Mouse (Mus musculus): ENCODE results near the gene Mpdu1. TPM values are rescaled to one million over a fixed set of nuclear protein-coding genes. Genes with fewer than 3 reads are reported as not detected.
A peak's percentile ranks its signal among the peaks of the same experiment; 100 is the strongest.

Mpdu1 gene
- polyA plus RNA-seq, 1 experiment from 2014 or later = 69.9 TPM

MicroRNA genes within 50 kb of the gene (microRNA counts, 519-probe panel; counts per million panel counts)
- microRNA mmu-miR-1934 = 35.7 counts per million
- 2,457 counts per million, percentile 60 among the panel's probes with 10 or more counts for microRNA mmu-miR-467f

Small RNAs within 50 kb of the gene (microRNA-seq; reads per million reads assigned to microRNA genes)
- 4.3 reads per million, percentile 12 among the genes with 10 or more reads in this experiment for gene Mir1934
- gene Mir467f = not detected

Other genes starting within 250 kb of the Mpdu1 start
- gene Kdm6b, start 249.0 kb downstream of the Mpdu1 start, polyA plus RNA-seq (2015; fragmentation: Nextera tagmentation; extraction: Ambion mirVana) = 17.6 and 18.8 TPM in 2 replicates
- 0.93 and 1.0 TPM in 2 replicates for gene Dnah2, start 113.5 kb downstream of the Mpdu1 start, polyA plus RNA-seq (2015; fragmentation: Nextera tagmentation; extraction: Ambion mirVana)
- 6.3 and 6.8 TPM in 2 replicates for gene Efnb3, start 102.4 kb downstream of the Mpdu1 start, polyA plus RNA-seq (2015; fragmentation: Nextera tagmentation; extraction: Ambion mirVana)
- gene Wrap53, start 82.4 kb downstream of the Mpdu1 start, polyA plus RNA-seq (2015; fragmentation: Nextera tagmentation; extraction: Ambion mirVana) = 24.5 and 26.6 TPM in 2 replicates
- 132 and 148 TPM in 2 replicates for gene Trp53, start 82.3 kb downstream of the Mpdu1 start, polyA plus RNA-seq (2015; fragmentation: Nextera tagmentation; extraction: Ambion mirVana)
- gene Atp1b2, start 56.7 kb downstream of the Mpdu1 start, polyA plus RNA-seq (2015; fragmentation: Nextera tagmentation; extraction: Ambion mirVana) = 6.6 and 6.8 TPM in 2 replicates
- 0.10 and 0.72 TPM in 2 replicates for gene Shbg, start 44.7 kb downstream of the Mpdu1 start, polyA plus RNA-seq (2015; fragmentation: Nextera tagmentation; extraction: Ambion mirVana)
- 15.4 and 18.1 TPM in 2 replicates for gene Sat2, start 40.6 kb downstream of the Mpdu1 start, polyA plus RNA-seq (2015; fragmentation: Nextera tagmentation; extraction: Ambion mirVana)
- 12.1 and 12.6 TPM in 2 replicates for gene Fxr2, start 29.7 kb downstream of the Mpdu1 start, polyA plus RNA-seq (2015; fragmentation: Nextera tagmentation; extraction: Ambion mirVana)
- gene Sox15, start 7.3 kb downstream of the Mpdu1 start, polyA plus RNA-seq (2015; fragmentation: Nextera tagmentation; extraction: Ambion mirVana) = not detected in 2 replicates
- gene Cd68, start 3.5 kb upstream of the Mpdu1 start, polyA plus RNA-seq (2015; fragmentation: Nextera tagmentation; extraction: Ambion mirVana) = 14.0 and 14.7 TPM in 2 replicates
- gene Eif4a1, start 9.8 kb upstream of the Mpdu1 start, polyA plus RNA-seq (2015; fragmentation: Nextera tagmentation; extraction: Ambion mirVana) = 524 and 563 TPM in 2 replicates
- 51.8 and 60.3 TPM in 2 replicates for gene Senp3, start 19.4 kb upstream of the Mpdu1 start, polyA plus RNA-seq (2015; fragmentation: Nextera tagmentation; extraction: Ambion mirVana)
- 0.44 and 0.57 TPM in 2 replicates for gene Tnfsf13, start 23.1 kb upstream of the Mpdu1 start, polyA plus RNA-seq (2015; fragmentation: Nextera tagmentation; extraction: Ambion mirVana)
- 6.0 and 6.3 TPM in 2 replicates for gene Tnfsf12, start 33.2 kb upstream of the Mpdu1 start, polyA plus RNA-seq (2015; fragmentation: Nextera tagmentation; extraction: Ambion mirVana)
- gene Tnfsfm13, start 33.5 kb upstream of the Mpdu1 start, polyA plus RNA-seq (2015; fragmentation: Nextera tagmentation; extraction: Ambion mirVana) = 3.0 and 3.3 TPM in 2 replicates
- 14.8 and 16.8 TPM in 2 replicates for gene Polr2a, start 96.0 kb upstream of the Mpdu1 start, polyA plus RNA-seq (2015; fragmentation: Nextera tagmentation; extraction: Ambion mirVana)
- 0.13 and 0.16 TPM in 2 replicates for gene Slc35g3, start 99.3 kb upstream of the Mpdu1 start, polyA plus RNA-seq (2015; fragmentation: Nextera tagmentation; extraction: Ambion mirVana)
- 2.3 and 2.4 TPM in 2 replicates for gene Zbtb4, start 103.3 kb upstream of the Mpdu1 start, polyA plus RNA-seq (2015; fragmentation: Nextera tagmentation; extraction: Ambion mirVana)
- gene Chrnb1, start 133.3 kb upstream of the Mpdu1 start, polyA plus RNA-seq (2015; fragmentation: Nextera tagmentation; extraction: Ambion mirVana) = 3.9 and 4.7 TPM in 2 replicates
- gene Fgf11, start 139.2 kb upstream of the Mpdu1 start, polyA plus RNA-seq (2015; fragmentation: Nextera tagmentation; extraction: Ambion mirVana) = 1.3 and 1.4 TPM in 2 replicates
- gene Tmem102, start 143.0 kb upstream of the Mpdu1 start, polyA plus RNA-seq (2015; fragmentation: Nextera tagmentation; extraction: Ambion mirVana) = 34.6 and 42.7 TPM in 2 replicates
- not detected in 2 replicates for gene Gm39566, start 152.7 kb upstream of the Mpdu1 start, polyA plus RNA-seq (2015; fragmentation: Nextera tagmentation; extraction: Ambion mirVana)
- not detected in 2 replicates for gene Spem2, start 155.8 kb upstream of the Mpdu1 start, polyA plus RNA-seq (2015; fragmentation: Nextera tagmentation; extraction: Ambion mirVana)
- 0.22 TPM in 1 of 2 replicates, not detected in the other for gene Spem1, start 159.5 kb upstream of the Mpdu1 start, polyA plus RNA-seq (2015; fragmentation: Nextera tagmentation; extraction: Ambion mirVana)
- 3.4 and 4.1 TPM in 2 replicates for gene Nlgn2, start 175.1 kb upstream of the Mpdu1 start, polyA plus RNA-seq (2015; fragmentation: Nextera tagmentation; extraction: Ambion mirVana)
- gene Tmem256, start 175.9 kb upstream of the Mpdu1 start, polyA plus RNA-seq (2015; fragmentation: Nextera tagmentation; extraction: Ambion mirVana) = 470 and 476 TPM in 2 replicates
- 73.0 and 75.2 TPM in 2 replicates for gene Plscr3, start 183.7 kb upstream of the Mpdu1 start, polyA plus RNA-seq (2015; fragmentation: Nextera tagmentation; extraction: Ambion mirVana)
- 20.5 and 23.5 TPM in 2 replicates for gene Tnk1, start 196.1 kb upstream of the Mpdu1 start, polyA plus RNA-seq (2015; fragmentation: Nextera tagmentation; extraction: Ambion mirVana)
- not detected in 2 replicates for gene Tmem95, start 215.4 kb upstream of the Mpdu1 start, polyA plus RNA-seq (2015; fragmentation: Nextera tagmentation; extraction: Ambion mirVana)
- 5.5 and 6.2 TPM in 2 replicates for gene Kctd11, start 218.8 kb upstream of the Mpdu1 start, polyA plus RNA-seq (2015; fragmentation: Nextera tagmentation; extraction: Ambion mirVana)
- gene Acap1, start 232.9 kb upstream of the Mpdu1 start, polyA plus RNA-seq (2015; fragmentation: Nextera tagmentation; extraction: Ambion mirVana) = 4.2 and 5.2 TPM in 2 replicates
- 4.7 and 5.4 TPM in 2 replicates for gene 2810408A11Rik, start 238.3 kb upstream of the Mpdu1 start, polyA plus RNA-seq (2015; fragmentation: Nextera tagmentation; extraction: Ambion mirVana)
- 7.1 and 10.1 TPM in 2 replicates for gene Neurl4, start 238.4 kb upstream of the Mpdu1 start, polyA plus RNA-seq (2015; fragmentation: Nextera tagmentation; extraction: Ambion mirVana)

All from intestine, embryonic 16.5 days (tissue).